Mouse (Mus musculus) C2C12 (cell line): ENCODE measurements at regions not wholly inside any gene's neighbourhood (a gene's known extent, or its start where the extent isn't known, plus 50 kb on each side); places are given as distances from the start of the nearest gene placed in this dataset.

Experiments used
- H3K27me3 ChIP-seq: one replicate; pipeline ENCODE4 v1.6.1; 2011; ENCODE audit not compliant: control insufficient read depth, insufficient read depth, insufficient read length
- H3K36me3 ChIP-seq: one replicate; pipeline ENCODE4 v1.6.1; 2011; ENCODE audit not compliant: control insufficient read depth, insufficient read depth
- H3K4me3 ChIP-seq: one replicate; pipeline ENCODE4 v1.5.1; 2011; ENCODE audit warnings: mild to moderate bottlenecking, control low read depth; ENCODE audit not compliant: poor library complexity, insufficient read depth, severe bottlenecking
- H3K79me2 ChIP-seq: one replicate; pipeline ENCODE4 v1.6.1; 2011; ENCODE audit not compliant: control insufficient read depth, insufficient read depth
- H3K79me3 ChIP-seq: one replicate; pipeline ENCODE4 v1.6.1; 2011; ENCODE audit warnings: low read depth, control low read depth
- H3ac ChIP-seq: one replicate; pipeline ENCODE3; 2011; ENCODE audit warnings: low read depth; ENCODE audit not compliant: control insufficient read depth, insufficient read length
- CEBPB ChIP-seq: IDR thresholded peaks from one replicate; pipeline ENCODE4 v1.6.1; 2011; ENCODE audit warnings: low read depth, mild to moderate bottlenecking, control low read depth, moderate library complexity
- CTCF ChIP-seq: IDR thresholded peaks from one replicate; pipeline ENCODE4 v1.5.1; 2011; ENCODE audit not compliant: control insufficient read depth, insufficient read depth, insufficient read length
- FOSL1 ChIP-seq: IDR thresholded peaks from one replicate; pipeline ENCODE4 v1.8.0; 2011; ENCODE audit warnings: mild to moderate bottlenecking, low read length; ENCODE audit not compliant: poor library complexity, insufficient read depth, severe bottlenecking
- MAX ChIP-seq: IDR thresholded peaks from one replicate; pipeline ENCODE4 v1.6.1; 2011; ENCODE audit warnings: mild to moderate bottlenecking, control low read depth
- MYOD1 ChIP-seq: IDR thresholded peaks from one replicate; pipeline ENCODE4 v1.6.1; 2011; ENCODE audit warnings: low read depth; ENCODE audit not compliant: control insufficient read depth, insufficient read length
- MYOG ChIP-seq: IDR thresholded peaks from one replicate; pipeline ENCODE4 v1.6.1; 2011; ENCODE audit not compliant: control insufficient read depth, insufficient read length; ENCODE audit errors: extremely low read depth
- USF1 ChIP-seq: IDR thresholded peaks from one replicate; pipeline ENCODE4 v1.6.1; 2011; ENCODE audit warnings: low read depth, mild to moderate bottlenecking, control low read depth, moderate library complexity

- H3K79me2 ChIP-seq: no peaks in the 10 kb centered on the region
- no peaks in the 10 kb centered on the region for H3K79me3 ChIP-seq
- TF ChIP-seq CEBPB (no peak), USF1 (no peak), MYOG (no peak), MYOD1 (no peak), MAX (no peak), FOSL1 (no peak), CTCF (no peak)
- H3K4me3 ChIP-seq: no peak overlapping the region
- no peaks in the 10 kb centered on the region for H3K36me3 ChIP-seq
- no peak overlapping the region for H3ac ChIP-seq
- no peaks in the 10 kb centered on the region for H3K27me3 ChIP-seq
These were observed 146.6 kb upstream of the Tnfaip3 start for GRCm38 (mm10) chr10:19162104-19162503.

- H3K4me3 ChIP-seq: no peak overlapping the region
- H3K27me3 ChIP-seq: no peaks in the 10 kb centered on the region
- H3K79me3 ChIP-seq: no peaks in the 10 kb centered on the region
- no peaks in the 10 kb centered on the region for H3K79me2 ChIP-seq
- no peaks in the 10 kb centered on the region for H3K36me3 ChIP-seq
- TF ChIP-seq MYOG (no peak), MAX (no peak), CTCF (no peak), FOSL1 (no peak), USF1 (no peak), CEBPB (no peak), MYOD1 (no peak)
- H3ac ChIP-seq: no peak overlapping the region
These were observed 145.7 kb upstream of the Tnfaip3 start for GRCm38 (mm10) chr10:19161149-19161548.

GRCm38 (mm10) chr10:19154041-19154440 lies 138.6 kb upstream of the Tnfaip3 start:
- Histone ChIP-seq H3K79me3 (no peaks in the 10 kb centered on the region), H3ac (no peak overlapping the region), H3K27me3 (no peaks in the 10 kb centered on the region), H3K4me3 (no peak overlapping the region), H3K36me3 (no peaks in the 10 kb centered on the region), H3K79me2 (no peaks in the 10 kb centered on the region)
- TF ChIP-seq FOSL1 (no peak), CEBPB (no peak), USF1 (no peak), MYOD1 (no peak), MAX (no peak), MYOG (no peak), CTCF (no peak)

- no peaks in the 10 kb centered on the region for H3K79me3 ChIP-seq
- TF ChIP-seq CEBPB: no peak
- TF ChIP-seq MYOG: no peak
- no peak for TF ChIP-seq MAX
- no peak for TF ChIP-seq FOSL1
- no peak for TF ChIP-seq USF1
- no peak for TF ChIP-seq MYOD1
- TF ChIP-seq CTCF: no peak
These were observed 137.3 kb upstream of the Tnfaip3 start for GRCm38 (mm10) chr10:19152773-19153172.

GRCm38 (mm10) chr10:19150766-19151165 lies 135.3 kb upstream of the Tnfaip3 start:
- peak; percentile 15 for TF ChIP-seq MAX
- no peak for TF ChIP-seq MYOD1
- no peak for TF ChIP-seq FOSL1
- no peak for TF ChIP-seq MYOG
- TF ChIP-seq CTCF: no peak

More at GRCm38 (mm10) chr10:19152773-19153172, 137.3 kb upstream of the Tnfaip3 start:
- Histone ChIP-seq H3ac (no peak overlapping the region), H3K27me3 (no peaks in the 10 kb centered on the region), H3K79me2 (no peaks in the 10 kb centered on the region), H3K4me3 (no peak overlapping the region), H3K36me3 (no peaks in the 10 kb centered on the region)

GRCm38 (mm10) chr10:19150005-19150404 lies 134.5 kb upstream of the Tnfaip3 start:
- TF ChIP-seq MAX (no peak), USF1 (no peak), CTCF (no peak), MYOG (no peak), CEBPB (peak; percentile 77), MYOD1 (peak; percentile 46)
- no peak overlapping the region for H3K4me3 ChIP-seq
- no peaks in the 10 kb centered on the region for H3K79me3 ChIP-seq
- H3K36me3 ChIP-seq: no peaks in the 10 kb centered on the region
- H3ac ChIP-seq: no peak overlapping the region
- no peaks in the 10 kb centered on the region for H3K27me3 ChIP-seq
- no peaks in the 10 kb centered on the region for H3K79me2 ChIP-seq

More at GRCm38 (mm10) chr10:19150766-19151165, 135.3 kb upstream of the Tnfaip3 start:
- Histone ChIP-seq H3K36me3 (no peaks in the 10 kb centered on the region), H3K4me3 (no peak overlapping the region), H3K27me3 (no peaks in the 10 kb centered on the region), H3K79me3 (no peaks in the 10 kb centered on the region), H3K79me2 (no peaks in the 10 kb centered on the region), H3ac (no peak overlapping the region)
